Mouse (Mus musculus) limb, embryonic 14.5 days (tissue): Measurements from ENCODE around the gene Zfp280c. TPM values are rescaled to one million over a fixed set of nuclear protein-coding genes. Genes with fewer than 3 reads are reported as not detected.

Experiments
- ATAC-seq: fragments of 200-750 bp; cut with Nextera tagmentation; 2 replicates; pipeline ENCODE4 v1.8.0; 2017; ENCODE audit warnings: low read depth, moderate number of reproducible peaks, moderate TSS enrichment; ENCODE audit not compliant: low FRiP score
- DNase-seq: peaks from one replicate; pipeline ENCODE4 v3.0.0-alpha.2; 2015; ENCODE audit warnings: low spot score
- H3K27ac ChIP-seq: fragments of 300-500 bp; sonication (generic); replicated peaks from 2 replicates; pipeline ENCODE4 v1.5.1; 2014; ENCODE audit warnings: low read depth, mild to moderate bottlenecking, low read length, moderate library complexity, mixed read lengths
- H3K27me3 ChIP-seq: fragments of 300-500 bp; sonication (generic); 2 replicates; pipeline ENCODE4 v1.6.1; 2014; ENCODE audit warnings: low read length, mixed read lengths; ENCODE audit not compliant: control insufficient read depth, insufficient read depth
- H3K36me3 ChIP-seq: fragments of 300-500 bp; sonication (generic); 2 replicates; pipeline ENCODE4 v1.6.1; 2014; ENCODE audit warnings: mild to moderate bottlenecking, low read length, moderate library complexity, mixed read lengths; ENCODE audit not compliant: control insufficient read depth, insufficient read depth
- H3K4me1 ChIP-seq: fragments of 300-500 bp; sonication (generic); 2 replicates; pipeline ENCODE4 v1.6.1; 2014; ENCODE audit warnings: antibody characterized with exemption, low read length, mixed read lengths; ENCODE audit not compliant: control insufficient read depth, insufficient read depth
- H3K4me2 ChIP-seq: fragments of 300-500 bp; sonication (generic); replicated peaks from 2 replicates; pipeline ENCODE4 v1.6.1; 2014; ENCODE audit warnings: low read depth, mild to moderate bottlenecking, low read length, moderate library complexity; ENCODE audit not compliant: severe bottlenecking
- H3K4me3 ChIP-seq: fragments of 300-500 bp; sonication (generic); replicated peaks from 2 replicates; pipeline ENCODE4 v1.5.1; 2014; ENCODE audit warnings: low read length
- H3K9ac ChIP-seq: fragments of 300-500 bp; sonication (generic); 2 replicates; pipeline ENCODE4 v1.6.1; 2014; ENCODE audit warnings: mild to moderate bottlenecking, low read depth, low read length, moderate library complexity; ENCODE audit not compliant: severe bottlenecking
- H3K9me3 ChIP-seq: fragments of 300-500 bp; sonication (generic); 2 replicates; pipeline ENCODE4 v1.6.1; 2016; ENCODE audit warnings: low read length; ENCODE audit not compliant: control insufficient read depth
- POLR2A ChIP-seq: fragments of 200-500 bp; IDR thresholded peaks from 2 replicates; pipeline ENCODE4 v1.8.0; 2012; ENCODE audit warnings: inconsistent platforms, mild to moderate bottlenecking, moderate library complexity, borderline replicate concordance; ENCODE audit not compliant: insufficient read depth, insufficient read length; ENCODE audit errors: extremely low read depth
- WGBS: fragments of 180-500 bp; shearing (Covaris S2); extraction: QIAGEN DNeasy Blood & Tissue Kit; methylation state at CpG from one replicate; pipeline ENCODE4 v1.1.7; 2014; 5-methylcytosine and 5-hydroxymethylcytosine counted together
- microRNA-seq: library from miRNA; unstranded; fragments of <30 nt; microRNA quantifications from one replicate; pipeline ENCODE4, GENCODE M21; 2016
- polyA plus RNA-seq, 2 experiments: library from polyadenylated mRNA; depleted of rRNA in 1 of 2; stranded (reverse) in 1 of 2; unstranded in 1 of 2; fragments of >200 nt; fragmentation: Nextera tagmentation in 1 of 2; extraction: Ambion mirVana in 1 of 2; gene quantifications; 2 replicates each; pipeline versions ENCODE4 v1.2.1 to v1.2.3; 2012 to 2014

The Zfp280c gene
- polyA plus RNA-seq, 2 experiments, result 13.3 to 38.9 TPM

DNA sequence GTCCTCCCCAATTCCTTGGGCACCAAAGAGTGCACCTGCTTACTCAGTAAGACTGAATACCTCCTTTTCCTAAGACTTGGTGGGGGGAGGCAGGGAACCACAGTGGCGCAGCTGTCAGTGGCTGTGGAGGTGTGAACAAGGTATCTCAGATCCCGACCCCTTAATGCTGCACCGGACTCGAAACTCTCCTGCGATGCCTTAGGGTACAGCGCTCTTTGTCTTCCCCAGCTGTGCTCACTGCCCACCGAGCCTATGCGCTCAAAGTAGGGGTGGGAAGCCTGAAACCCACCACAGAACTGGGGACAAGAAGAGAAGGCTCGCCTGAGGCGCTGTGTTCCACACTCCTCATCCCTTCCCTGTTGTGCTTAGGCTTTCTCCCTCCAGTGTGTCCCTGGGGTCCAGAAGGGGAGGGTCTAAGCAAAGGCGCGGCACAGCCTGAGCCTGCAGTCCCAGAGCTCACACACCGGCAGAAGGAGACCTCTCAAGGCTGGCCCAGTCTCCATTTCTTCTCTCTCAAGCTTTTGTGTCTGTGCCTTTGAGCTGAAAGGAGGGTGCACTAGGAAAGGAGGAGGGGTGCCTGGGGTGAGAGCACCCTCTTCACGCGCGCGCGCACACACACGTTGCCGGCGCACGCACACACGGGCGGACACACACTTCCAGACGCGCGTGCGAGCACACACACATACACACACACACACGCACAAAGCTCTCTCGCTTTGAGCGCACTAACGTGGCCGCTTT is 75.3 kb downstream of the Zfp280c start, which contains the start of gene Rab33a:
Rab33a (plus strand) TSS at position 478 of the 741 bp plus-strand sequence.
- Histone ChIP-seq H3K36me3 (no peaks in the 10 kb centered on the region), H3K27ac (no peak within 1 kb of the TSS), H3K9ac (peak within 1 kb of the TSS; percentile 60), H3K4me2 (peak within 1 kb of the TSS; percentile 68), H3K4me3 (peak within 1 kb of the TSS; percentile 42), H3K27me3 (no peaks in the 10 kb centered on the region), H3K4me1 (no peaks in the 10 kb centered on the region), H3K9me3 (no peaks in the 10 kb centered on the region)
- ATAC-seq, result peak; percentile 37
- 31% methylated on average over 32 of the region's 33 CpGs for WGBS
- DNase-seq, result no peak
- no peak for TF ChIP-seq POLR2A

DNA sequence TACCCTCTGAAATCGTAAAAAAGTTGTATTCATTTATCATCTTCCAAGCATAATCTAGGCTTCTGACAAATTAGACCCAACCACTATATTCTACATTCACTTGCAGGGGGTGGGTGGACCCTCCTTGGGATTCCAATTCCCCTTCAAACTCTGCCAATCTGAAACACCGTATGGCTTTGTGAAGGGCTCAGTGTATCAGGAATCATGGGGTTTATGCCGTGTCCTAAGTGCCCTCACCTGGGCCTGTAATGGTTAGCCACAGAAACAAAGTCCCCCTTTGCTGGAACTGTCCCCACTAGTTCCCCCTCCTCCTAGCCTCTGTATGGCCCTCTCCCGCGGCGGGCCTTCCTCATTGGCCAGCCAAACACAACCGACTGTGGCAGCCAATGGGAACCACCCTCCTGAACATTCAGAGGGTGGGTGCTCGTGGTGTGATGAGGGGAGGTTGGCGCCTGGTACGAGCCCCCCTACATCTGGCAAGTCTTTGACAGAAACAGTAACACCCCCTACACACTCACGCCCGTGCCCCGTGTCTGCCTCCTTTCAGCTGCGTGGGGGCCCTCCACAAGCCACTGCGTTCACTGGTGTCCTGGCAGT is 76.0 kb downstream of the Zfp280c start:
- no peak for TF ChIP-seq POLR2A
- no peaks in the 10 kb centered on the region for H3K4me1 ChIP-seq
- H3K9ac ChIP-seq, result peak overlapping the region; percentile 60
- ATAC-seq (peak; percentile 70), DNase-seq (no peak)
- no peaks in the 10 kb centered on the region for H3K36me3 ChIP-seq
- no peaks in the 10 kb centered on the region for H3K27me3 ChIP-seq
- no peak overlapping the region for H3K27ac ChIP-seq
- H3K4me3 ChIP-seq, result peak overlapping the region; percentile 42
- WGBS, result 21% methylated on average over 15 of the region's 15 CpGs
- H3K4me2 ChIP-seq, result peak overlapping the region; percentile 68
- no peaks in the 10 kb centered on the region for H3K9me3 ChIP-seq

DNA sequence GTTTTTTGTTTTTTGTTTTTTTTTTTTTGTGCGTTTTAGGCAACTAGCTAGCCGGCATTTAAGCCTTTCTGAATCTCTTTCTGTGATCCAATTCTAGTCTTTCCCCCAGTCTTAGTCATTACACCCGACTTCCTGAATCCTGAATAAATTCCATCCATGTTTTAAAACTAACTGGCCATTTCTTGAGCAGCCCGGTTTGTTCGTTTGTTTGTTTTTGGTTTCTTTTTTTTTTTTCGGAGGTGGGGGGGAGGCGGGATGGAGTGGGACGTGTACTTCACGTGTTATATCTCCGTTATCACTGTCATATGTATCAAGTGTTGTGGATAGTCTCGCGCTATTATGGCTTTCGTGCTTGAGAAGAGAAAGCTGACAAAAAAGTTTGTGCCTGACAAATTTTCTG is 80.5 kb downstream of the Zfp280c start:
- peak overlapping the region; percentile 51 for H3K4me3 ChIP-seq
- H3K9ac ChIP-seq, result peak overlapping the region; percentile 34
- no peak for TF ChIP-seq POLR2A
- H3K9me3 ChIP-seq, result no peaks in the 10 kb centered on the region
- H3K27me3 ChIP-seq, result no peaks in the 10 kb centered on the region
- WGBS, result 19% methylated on average over 13 of the region's 13 CpGs
- H3K27ac ChIP-seq, result no peak overlapping the region
- H3K4me1 ChIP-seq, result 0 out of 2 replicates have a peak, but pooled peaks cover 4% of the 10 kb centered on the region
- no peak for ATAC-seq
- H3K4me2 ChIP-seq, result peak overlapping the region; percentile 43
- no peak for DNase-seq
- no peaks in the 10 kb centered on the region for H3K36me3 ChIP-seq

DNA sequence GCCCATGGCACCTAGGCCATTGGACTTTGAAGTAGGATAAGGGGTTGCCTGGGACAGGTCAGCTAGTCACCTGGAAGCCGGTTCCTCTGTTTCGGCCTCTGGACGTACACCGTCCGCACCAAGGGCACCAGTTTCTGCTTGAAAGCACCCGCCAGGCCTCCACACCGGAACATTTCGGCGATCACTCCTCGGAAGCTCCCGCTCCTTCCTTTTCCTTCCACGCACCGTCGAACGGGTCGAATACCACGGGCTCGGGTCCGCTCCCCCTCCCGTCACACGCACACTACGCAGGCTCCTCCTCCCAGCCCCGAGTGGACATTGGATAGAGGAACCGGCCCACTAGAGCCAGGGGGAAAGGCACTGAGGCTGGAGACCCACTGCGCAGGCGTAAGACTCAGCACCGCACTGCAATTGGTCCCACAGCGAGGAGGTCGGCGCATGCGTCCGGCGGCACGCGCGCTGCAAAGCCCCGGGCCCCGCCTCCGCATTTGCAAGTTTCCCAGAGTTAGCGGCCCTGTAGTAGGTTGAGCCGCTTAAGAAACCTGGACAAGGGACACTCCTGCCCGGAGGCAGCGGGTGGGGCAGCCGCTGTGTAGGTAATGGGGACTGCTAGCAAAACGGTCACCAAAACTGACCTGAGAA is 81.0 kb downstream of the Zfp280c start, which contains the start of gene Aifm1:
Aifm1 (minus strand) TSS at position 398 of the 642 bp plus-strand sequence.
- H3K27me3 ChIP-seq, result no peaks in the 10 kb centered on the region
- H3K36me3 ChIP-seq, result no peaks in the 10 kb centered on the region
- H3K9ac ChIP-seq, result peak within 1 kb of the TSS; percentile 58
- WGBS, result 19% methylated on average over 37 of the region's 45 CpGs
- H3K27ac ChIP-seq, result 0 out of 2 replicates have a peak within 1 kb of the TSS, but pooled peaks have one; percentile 38
- DNase-seq (peak; percentile 94), ATAC-seq (peak; percentile 99)
- 0 out of 2 replicates have a peak, but pooled peaks cover 4% of the 10 kb centered on the region for H3K4me1 ChIP-seq
- H3K4me3 ChIP-seq, result peak within 1 kb of the TSS; percentile 51
- no peaks in the 10 kb centered on the region for H3K9me3 ChIP-seq
- TF ChIP-seq POLR2A, result peak; percentile 20; the same call in 1 of the 2 replicates
- H3K4me2 ChIP-seq, result peak within 1 kb of the TSS; percentile 56

DNA sequence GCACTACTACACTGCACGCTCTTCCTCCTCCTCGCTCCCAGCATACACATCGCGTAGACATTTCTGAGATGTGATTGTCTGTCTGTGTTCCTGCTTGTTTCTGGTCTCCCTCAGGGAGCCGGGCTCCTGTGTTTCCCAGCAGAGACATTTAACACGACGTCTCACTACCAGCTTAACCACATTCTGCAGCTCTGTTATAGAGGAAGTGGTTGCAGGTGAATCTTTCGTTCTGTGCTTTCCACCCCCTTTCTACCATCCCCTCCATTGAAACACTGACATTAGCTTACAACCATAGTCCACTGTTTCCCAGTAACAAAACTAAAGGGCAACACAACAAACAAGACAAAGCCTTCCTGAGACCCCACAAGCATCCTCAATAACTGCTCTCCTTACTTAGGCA is 100.5 kb downstream of the Zfp280c start:
- H3K4me2 ChIP-seq, result no peak overlapping the region
- H3K4me1 ChIP-seq, result no peaks in the 10 kb centered on the region
- no peak for TF ChIP-seq POLR2A
- no peaks in the 10 kb centered on the region for H3K9me3 ChIP-seq
- ATAC-seq (no peak), DNase-seq (no peak)
- H3K36me3 ChIP-seq, result peaks cover 19% of the 10 kb centered on the region; the same call in 1 of the 2 replicates
- 92% methylated on average over 8 of the region's 8 CpGs for WGBS
- no peaks in the 10 kb centered on the region for H3K27me3 ChIP-seq
- no peak overlapping the region for H3K9ac ChIP-seq
- H3K27ac ChIP-seq, result no peak overlapping the region
- no peak overlapping the region for H3K4me3 ChIP-seq

Small RNAs within 50 kb of the gene (microRNA-seq; reads per million reads assigned to microRNA genes)
- gene Gm27828, result not detected

Other genes with a start within 250 kb of the Zfp280c start
- gene Elf4, start 131.4 kb downstream of the Zfp280c start, polyA plus RNA-seq (2012; rRNA removed), result 24.3 and 29.6 TPM in 2 replicates
- gene Elf4, start 131.4 kb downstream of the Zfp280c start, polyA plus RNA-seq (2014; fragmentation: Nextera tagmentation; extraction: Ambion mirVana), result 11.1 and 12.0 TPM in 2 replicates
- gene Aifm1, start 80.9 kb downstream of the Zfp280c start, polyA plus RNA-seq (2012; rRNA removed), result 29.8 and 41.1 TPM in 2 replicates
- 54.9 and 57.3 TPM in 2 replicates for gene Aifm1, start 80.9 kb downstream of the Zfp280c start, polyA plus RNA-seq (2014; fragmentation: Nextera tagmentation; extraction: Ambion mirVana)
- 4.8 TPM in 2 replicates for gene Rab33a, start 75.2 kb downstream of the Zfp280c start, polyA plus RNA-seq (2012; rRNA removed)
- 4.1 and 4.2 TPM in 2 replicates for gene Rab33a, start 75.2 kb downstream of the Zfp280c start, polyA plus RNA-seq (2014; fragmentation: Nextera tagmentation; extraction: Ambion mirVana)
- 10.9 and 12.1 TPM in 2 replicates for gene Slc25a14, start 28.9 kb upstream of the Zfp280c start, polyA plus RNA-seq (2012; rRNA removed)
- gene Slc25a14, start 28.9 kb upstream of the Zfp280c start, polyA plus RNA-seq (2014; fragmentation: Nextera tagmentation; extraction: Ambion mirVana), result 12.6 and 13.7 TPM in 2 replicates
- not detected in 2 replicates for gene Gpr119, start 80.0 kb upstream of the Zfp280c start, polyA plus RNA-seq (2012; rRNA removed)
- not detected in 2 replicates for gene Gpr119, start 80.0 kb upstream of the Zfp280c start, polyA plus RNA-seq (2014; fragmentation: Nextera tagmentation; extraction: Ambion mirVana)
- gene Rbmx2, start 100.5 kb upstream of the Zfp280c start, polyA plus RNA-seq (2012; rRNA removed), result 9.2 and 13.6 TPM in 2 replicates
- gene Rbmx2, start 100.5 kb upstream of the Zfp280c start, polyA plus RNA-seq (2014; fragmentation: Nextera tagmentation; extraction: Ambion mirVana), result 22.0 and 25.7 TPM in 2 replicates